ENCODE assay signal across 18 mouse cellular contexts in the genomic region with DNA sequence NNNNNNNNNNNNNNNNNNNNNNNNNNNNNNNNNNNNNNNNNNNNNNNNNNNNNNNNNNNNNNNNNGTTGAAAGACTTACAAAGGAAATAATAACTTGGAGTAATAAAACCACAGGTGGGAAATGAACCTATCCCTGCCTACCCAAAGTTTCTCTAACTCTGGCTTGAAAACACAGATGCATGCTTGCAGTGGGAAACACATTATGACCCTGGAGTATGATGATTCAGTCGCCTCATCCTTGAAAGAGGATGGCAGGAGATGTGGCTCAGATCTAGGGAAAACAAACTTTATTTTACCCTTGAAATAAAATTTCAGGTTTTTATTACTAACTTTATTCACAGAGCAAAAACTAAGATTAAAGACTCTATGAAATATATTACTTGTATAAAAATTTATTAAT. TPM values are rescaled to one million over a fixed set of nuclear protein-coding genes. Genes with fewer than 3 reads are reported as not detected.
"Had no signal": no experiment of that assay in that cellular context is flagged by ENCODE, and none has a peak within 500 bp of the region (broad histone marks: within the 10 kb centered on the region; RNA-seq: fewer than 3 reads in every experiment).

No protein-coding gene starts in this region.

- DNase-seq: heart, postnatal 10 days; heart, postnatal 14 days; heart, postnatal 36 days; heart, postnatal 4 days; kidney, adult 11 months; kidney, adult 18-20 months; kidney, adult 2 months; kidney, adult 8-10 months; kidney, adult 9 months; kidney, postnatal 10 days; kidney, postnatal 14 days; kidney, postnatal 25 days; kidney, postnatal 36 days; kidney, postnatal 4 days; layer of hippocampus, adult 9-11 months; layer of hippocampus, postnatal 36 days had no signal

RNA-seq across cellular contexts. Expression of gene Tnfrsf19, which starts 26.4 kb away (rescaled TPM):
- total RNA-seq: hematopoietic stem cell, adult 5-6 weeks had no signal
- polyA plus RNA-seq: inflammation-experienced regulatory T-cells, adult 6 months had no signal
